Mouse (Mus musculus) heart, adult 2 months (tissue): Measurements from ENCODE around the gene Rnf111.

Experiments
- CTCF ChIP-seq: fragments of 200-600 bp; IDR thresholded peaks from 2 replicates; pipeline ENCODE4 v1.8.1; 2022; ENCODE audit warnings: antibody characterized with exemption, mild to moderate bottlenecking, moderate library complexity
- EP300 ChIP-seq: fragments of 200-500 bp; IDR thresholded peaks from 2 replicates; pipeline ENCODE4 v1.6.1; 2011; ENCODE audit warnings: low read depth, low read length, control low read depth; ENCODE audit not compliant: insufficient read depth
- POLR2A ChIP-seq: fragments of 200-500 bp; IDR thresholded peaks from 2 replicates; pipeline ENCODE4 v1.6.1; 2011; ENCODE audit warnings: mild to moderate bottlenecking, low read depth, low read length, control low read depth; ENCODE audit not compliant: insufficient read depth

- TF ChIP-seq POLR2A (no peak), EP300 (no peak), CTCF (no peak)
These were observed 41.3 kb upstream of the Rnf111 start for GRCm38 (mm10) chr9:70544831-70545230.
